Mouse (Mus musculus) thymus, adult 2 months (tissue): ENCODE results near the gene Ubxn6. TPM values are rescaled to one million over a fixed set of nuclear protein-coding genes. Genes with fewer than 3 reads are reported as not detected.

Source experiments
- DNase-seq: peaks from one replicate; pipeline ENCODE4 v3.0.0; 2021
- H3K27ac ChIP-seq: fragments of 200-500 bp; 2 replicates; pipeline ENCODE4 v1.5.1; 2012; ENCODE audit warnings: low read length, control low read depth; ENCODE audit not compliant: control insufficient read depth, insufficient read depth
- H3K27me3 ChIP-seq: fragments of 200-500 bp; 2 replicates; pipeline ENCODE4 v1.6.1; 2012; ENCODE audit warnings: mild to moderate bottlenecking, low read length, moderate library complexity, mixed read lengths; ENCODE audit not compliant: control insufficient read depth, insufficient read depth
- H3K36me3 ChIP-seq: fragments of 200-500 bp; 2 replicates; pipeline ENCODE4 v1.6.1; 2012; ENCODE audit warnings: mild to moderate bottlenecking, low read length, moderate library complexity; ENCODE audit not compliant: control insufficient read depth, insufficient read depth
- H3K4me1 ChIP-seq: fragments of 200-500 bp; replicated peaks from 2 replicates; pipeline ENCODE4 v1.6.1; 2012; ENCODE audit warnings: low read length; ENCODE audit not compliant: control insufficient read depth, insufficient read depth
- H3K4me3 ChIP-seq: fragments of 200-500 bp; 2 replicates; pipeline ENCODE4 v1.5.1; 2012; ENCODE audit warnings: mild to moderate bottlenecking, low read length, control low read depth, moderate library complexity; ENCODE audit not compliant: control insufficient read depth, insufficient read depth
- CTCF ChIP-seq: fragments of 200-500 bp; IDR thresholded peaks from 2 replicates; pipeline ENCODE4 v1.5.1; 2012; ENCODE audit warnings: mild to moderate bottlenecking, control low read depth, low read length, moderate library complexity, borderline replicate concordance; ENCODE audit not compliant: control insufficient read depth, poor library complexity, insufficient read depth; ENCODE audit errors: extremely low read depth
- POLR2A ChIP-seq: fragments of 200-500 bp; IDR thresholded peaks from 2 replicates; pipeline ENCODE4 v1.6.1; 2012; ENCODE audit warnings: mild to moderate bottlenecking, low read length, control low read depth, moderate library complexity; ENCODE audit not compliant: control insufficient read depth, poor library complexity, insufficient read depth; ENCODE audit errors: extremely low read depth
- WGBS: fragments of 180-500 bp; shearing (Covaris S2); methylation state at CpG from one replicate; pipeline ENCODE4 v1.1.7; 2018; 5-methylcytosine and 5-hydroxymethylcytosine counted together
- polyA plus RNA-seq: library from polyadenylated mRNA; depleted of rRNA; stranded (reverse); fragments of >200 nt; gene quantifications from 2 replicates; pipeline ENCODE4 v1.2.3, GENCODE M21; 2012

Ubxn6 gene
- polyA plus RNA-seq, 1 experiment: 93.1 TPM

- no peak overlapping the region for H3K4me3 ChIP-seq
- H3K27me3 ChIP-seq: no peaks in the 10 kb centered on the region
- WGBS: 95% methylated on average over 11 of the region's 11 CpGs
- H3K27ac ChIP-seq: no peak overlapping the region
- H3K36me3 ChIP-seq: peaks cover 40% of the 10 kb centered on the region
- no peak for TF ChIP-seq POLR2A
- TF ChIP-seq CTCF: no peak
- H3K4me1 ChIP-seq: no peaks in the 10 kb centered on the region
- DNase-seq: no peak
Measured at GRCm38 (mm10) chr17:56057381-56058120, 17.3 kb downstream of the Ubxn6 start.

- Histone ChIP-seq H3K36me3 (peaks cover 26% of the 10 kb centered on the region), H3K4me3 (no peak overlapping the region), H3K27ac (no peak overlapping the region), H3K4me1 (no peaks in the 10 kb centered on the region), H3K27me3 (no peaks in the 10 kb centered on the region)
- TF ChIP-seq POLR2A (no peak), CTCF (no peak)
- 94% methylated on average over 4 of the region's 4 CpGs for WGBS
- DNase-seq: no peak
Measured at GRCm38 (mm10) chr17:56055945-56056678, 18.7 kb downstream of the Ubxn6 start.

- H3K4me1 ChIP-seq: no peaks in the 10 kb centered on the region
- no peak overlapping the region for H3K27ac ChIP-seq
- H3K36me3 ChIP-seq: peaks cover 28% of the 10 kb centered on the region
- no peak for DNase-seq
- H3K27me3 ChIP-seq: no peaks in the 10 kb centered on the region
- no peak for TF ChIP-seq POLR2A
- no peak for TF ChIP-seq CTCF
- no peak overlapping the region for H3K4me3 ChIP-seq
Measured at GRCm38 (mm10) chr17:56054938-56055337, 19.9 kb downstream of the Ubxn6 start.

GRCm38 (mm10) chr17:56051369-56051768 is 23.5 kb downstream of the Ubxn6 start:
- Histone ChIP-seq H3K27me3 (no peaks in the 10 kb centered on the region), H3K4me1 (no peaks in the 10 kb centered on the region), H3K36me3 (peaks cover 27% of the 10 kb centered on the region), H3K4me3 (no peak overlapping the region), H3K27ac (no peak overlapping the region)
- 95% methylated on average over 5 of the region's 5 CpGs for WGBS
- DNase-seq: no peak
- no peak for TF ChIP-seq POLR2A
- TF ChIP-seq CTCF: no peak

- no peak for DNase-seq
- TF ChIP-seq POLR2A: no peak
- TF ChIP-seq CTCF: no peak
- H3K27ac ChIP-seq: no peak overlapping the region
- H3K4me3 ChIP-seq: peak overlapping the region; percentile 52
- H3K27me3 ChIP-seq: no peaks in the 10 kb centered on the region
- WGBS: 2% methylated on average over 12 of the region's 12 CpGs
- H3K36me3 ChIP-seq: no peaks in the 10 kb centered on the region
- H3K4me1 ChIP-seq: peaks cover 10% of the 10 kb centered on the region
Measured at GRCm38 (mm10) chr17:56040857-56041163, 34.0 kb downstream of the Ubxn6 start.

GRCm38 (mm10) chr17:56040030-56040856 is 34.6 kb downstream of the Ubxn6 start, which contains the start of gene Chaf1a:
Gene Chaf1a (plus strand): TSS chr17:56040439.
- under 1% methylated on average over 68 of the region's 68 CpGs for WGBS

More at GRCm38 (mm10) chr17:56040030-56040856, 34.6 kb downstream of the Ubxn6 start, which contains the start of gene Chaf1a:
- H3K4me3 ChIP-seq: peak within 1 kb of the TSS; percentile 52
- peak; percentile 61 for TF ChIP-seq POLR2A
- TF ChIP-seq CTCF: 0 out of 2 replicates have a peak, but pooled peaks have one; percentile 44
- H3K27ac ChIP-seq: no peak within 1 kb of the TSS
- DNase-seq: peak; percentile 97
- H3K36me3 ChIP-seq: no peaks in the 10 kb centered on the region
- peaks cover 11% of the 10 kb centered on the region for H3K4me1 ChIP-seq
- H3K27me3 ChIP-seq: no peaks in the 10 kb centered on the region
